Comparison of ENCODE assay signal across 19 mouse cellular contexts in genomic region chr2:58153742-58154141, GRCm38 (mm10). TPM values are rescaled to one million over a fixed set of nuclear protein-coding genes. Genes with fewer than 3 reads are reported as not detected.
DNase-seq lines count a peak whose midpoint lies in the region; ATAC-seq lines count a peak whose summit lies in the region.
"Had no signal": no experiment of that assay in that cellular context is flagged by ENCODE, and none has a peak within 500 bp of the region (broad histone marks: within the 10 kb centered on the region; RNA-seq: fewer than 3 reads in every experiment).

No protein-coding gene starts in this region.

- ATAC-seq in activated CD4-positive, CD25-positive, alpha-beta regulatory T cell, adult 4 months = peak; percentile 20
- ATAC-seq: forebrain, postnatal 0 days had no signal

- peak; percentile 71 to 79 for DNase-seq in spleen, postnatal 36 days (ENCODE audit: low spot score in 2 of 2)
- no peak for DNase-seq in spleen, adult 12 weeks (ENCODE audit: low spot score)
- DNase-seq in CD4-positive helper T cell, adult 2 months (ENCODE audit: low read depth, low spot score) = peak; percentile 84
- no peak for DNase-seq in layer of hippocampus, adult 11-12 months (ENCODE audit: low spot score)
- no peak for DNase-seq in right cerebral cortex, postnatal 36 days (ENCODE audit: low spot score in 2 of 2)
- DNase-seq in gastrocnemius, postnatal 10 days = no peak
- DNase-seq: adrenal gland, adult 2 months; cerebellum, adult 8-10 months; cerebellum, postnatal 25 days; forebrain, postnatal 0 days; gastrocnemius, postnatal 25 days; heart, adult 11 months; kidney, adult 11 months; kidney, postnatal 14 days; lung, postnatal 4 days; thymus, postnatal 25 days had no signal

RNA-seq across cellular contexts. Expression of gene Cytip, which starts 41.6 kb away (rescaled TPM):
- polyA plus RNA-seq in activated CD4-positive, CD25-positive, alpha-beta regulatory T cell, adult 4 months (2017; shearing (Covaris generic)) = 100 to 1,000 TPM; 474 to 522 TPM
- total RNA-seq in gastrocnemius, postnatal 10 days (2021) = under 1 TPM; 0.19 to 0.43 TPM
- total RNA-seq: layer of hippocampus, adult 18-20 months; left cerebral cortex, postnatal 36 days had no signal

Comparison
In these comparisons a context has a peak if more than half of its experiments do, and no peak if none do; other contexts are left out.
1. DNase-seq: peak in spleen, postnatal 36 days (2 of 2) and CD4-positive helper T cell, adult 2 months (single experiment); none in spleen, adult 12 weeks (single experiment), layer of hippocampus, adult 11-12 months (single experiment), right cerebral cortex, postnatal 36 days (0 of 2) and gastrocnemius, postnatal 10 days (single experiment).